Mouse (Mus musculus): ENCODE measurements around the gene Rps9. TPM values are rescaled to one million over a fixed set of nuclear protein-coding genes. Genes with fewer than 3 reads are reported as not detected.
"Not testable (repeated sequence)": the region's sequence is repeated elsewhere in the genome, so short reads cannot be mapped to it uniquely, and the experiment has no call there.

Rps9 gene
- polyA plus RNA-seq, 1 experiment from 2014 or later = 1,366 TPM

- no peaks in the 10 kb centered on the region for H3K27me3 ChIP-seq (ENCODE audit: low read depth, poor library complexity, severe bottlenecking)
- peaks cover 46% of the 10 kb centered on the region for H3K36me3 ChIP-seq
- no peaks in the 10 kb centered on the region for H3K9me3 ChIP-seq (replicated peaks)
- 71% methylated on average over 11 of the region's 11 CpGs for WGBS
- peak overlapping the region; percentile 85 for H3K4me3 ChIP-seq
- no peak overlapping the region for H3K27ac ChIP-seq
- DNase-seq (ENCODE audit: low spot score) = no peak
- H3K4me1 ChIP-seq = peaks cover 11% of the 10 kb centered on the region
These were observed 2.6 kb downstream of the Rps9 start for GRCm38 (mm10) chr7:3706343-3706934.

GRCm38 (mm10) chr7:3707027-3707426 lies 3.2 kb downstream of the Rps9 start:
- WGBS = 70% methylated on average over 4 of the region's 4 CpGs
- H3K27ac ChIP-seq = no peak overlapping the region
- no peaks in the 10 kb centered on the region for H3K27me3 ChIP-seq (ENCODE audit: low read depth, poor library complexity, severe bottlenecking)
- peaks cover 41% of the 10 kb centered on the region for H3K36me3 ChIP-seq
- H3K4me1 ChIP-seq = peaks cover 11% of the 10 kb centered on the region
- H3K9me3 ChIP-seq (replicated peaks) = no peaks in the 10 kb centered on the region
- H3K4me3 ChIP-seq = 0 out of 2 replicates have a peak overlapping the region, but pooled peaks have one; percentile 85
- DNase-seq (ENCODE audit: low spot score) = no peak

DNA sequence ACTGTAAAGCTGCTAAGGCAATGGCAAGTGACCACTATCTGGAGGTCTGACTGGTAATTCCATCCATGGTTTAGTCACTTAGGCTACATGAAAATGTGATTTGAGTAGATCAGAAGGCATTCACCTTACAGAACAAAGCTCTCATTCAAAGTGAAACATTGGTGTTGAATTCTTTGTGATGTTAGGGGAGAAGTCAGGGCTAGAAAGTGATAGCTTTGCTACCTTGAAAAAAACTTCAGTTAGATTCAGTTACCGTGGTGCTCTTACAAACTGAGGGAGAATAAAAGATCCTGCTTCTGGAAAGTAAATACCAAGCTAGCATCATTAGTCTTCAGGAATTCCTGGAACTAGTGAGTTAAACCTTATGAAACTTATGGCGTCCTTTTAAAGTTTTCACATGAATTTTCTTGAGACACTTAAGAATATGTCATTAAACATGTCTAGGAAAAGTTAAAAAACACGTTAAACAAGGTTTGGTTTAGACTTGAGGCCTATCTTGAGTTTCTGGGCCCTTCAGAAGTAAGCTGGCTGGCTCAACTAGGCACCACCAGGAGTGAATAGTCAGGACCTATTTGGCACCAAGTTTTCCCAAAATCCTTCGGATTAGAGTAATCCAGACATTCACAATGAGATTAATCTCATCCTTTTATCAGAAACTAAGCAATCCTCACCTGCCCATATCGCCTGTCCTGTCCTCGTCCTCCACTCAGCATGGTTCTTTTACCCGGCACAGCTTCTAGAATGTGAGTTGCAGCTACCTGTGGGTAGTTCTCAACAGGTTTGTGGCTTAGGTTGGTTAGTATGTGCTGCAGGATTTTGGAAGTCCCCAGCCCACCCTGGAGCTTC lies 4.0 kb downstream of the Rps9 start:
- no peaks in the 10 kb centered on the region for H3K27me3 ChIP-seq (ENCODE audit: low read depth, poor library complexity, severe bottlenecking)
- H3K4me1 ChIP-seq = peaks cover 11% of the 10 kb centered on the region
- DNase-seq (ENCODE audit: low spot score) = peak; percentile 40
- H3K9me3 ChIP-seq (replicated peaks) = no peaks in the 10 kb centered on the region
- 23% methylated on average over 7 of the region's 7 CpGs for WGBS
- H3K4me3 ChIP-seq = no peak overlapping the region
- no peak overlapping the region for H3K27ac ChIP-seq
- peaks cover 41% of the 10 kb centered on the region for H3K36me3 ChIP-seq

DNA sequence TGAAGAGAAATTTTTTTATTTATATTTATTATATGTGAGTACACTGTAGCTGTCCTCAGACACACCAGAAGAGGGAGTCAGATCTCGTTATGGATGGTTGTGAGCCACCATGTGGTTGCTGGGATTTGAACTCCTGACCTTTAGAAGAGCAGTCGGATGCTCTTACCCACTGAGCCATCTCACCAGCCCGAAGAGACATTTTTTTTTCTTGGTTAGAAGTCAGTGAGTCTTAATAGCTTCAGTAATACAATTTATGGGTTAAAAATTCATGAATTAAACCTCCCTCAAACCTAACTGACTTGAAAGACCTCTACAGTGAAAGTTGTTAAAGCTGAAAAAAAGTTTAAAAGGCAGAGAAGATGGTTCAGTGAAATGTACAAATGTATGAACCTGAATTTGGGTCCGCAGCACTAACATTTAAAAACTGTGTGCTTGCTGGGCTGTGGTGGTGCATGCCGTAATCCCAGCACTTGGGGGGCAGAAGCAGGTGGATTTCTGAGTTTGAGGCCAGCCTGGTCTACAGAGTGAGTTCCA lies 4.7 kb downstream of the Rps9 start:
- H3K4me3 ChIP-seq; H3K27me3 ChIP-seq (ENCODE audit: low read depth, poor library complexity, severe bottlenecking); H3K9me3 ChIP-seq (replicated peaks); H3K27ac ChIP-seq; DNase-seq (ENCODE audit: low spot score); H3K4me1 ChIP-seq: not testable (repeated sequence)
- WGBS = 40% methylated on average over 5 of the region's 5 CpGs
- peaks cover 41% of the 10 kb centered on the region for H3K36me3 ChIP-seq

- Histone ChIP-seq H3K27me3 (ENCODE audit: low read depth, poor library complexity, severe bottlenecking) (no peaks in the 10 kb centered on the region), H3K4me3 (no peak overlapping the region), H3K36me3 (peaks cover 41% of the 10 kb centered on the region), H3K4me1 (peaks cover 9% of the 10 kb centered on the region), H3K9me3 (replicated peaks) (no peaks in the 10 kb centered on the region), H3K27ac (no peak overlapping the region)
- WGBS = 81% methylated on average over 1 of the region's 1 CpGs
- no peak for DNase-seq (ENCODE audit: low spot score)
These were observed 5.2 kb downstream of the Rps9 start for GRCm38 (mm10) chr7:3709000-3709399.

DNA sequence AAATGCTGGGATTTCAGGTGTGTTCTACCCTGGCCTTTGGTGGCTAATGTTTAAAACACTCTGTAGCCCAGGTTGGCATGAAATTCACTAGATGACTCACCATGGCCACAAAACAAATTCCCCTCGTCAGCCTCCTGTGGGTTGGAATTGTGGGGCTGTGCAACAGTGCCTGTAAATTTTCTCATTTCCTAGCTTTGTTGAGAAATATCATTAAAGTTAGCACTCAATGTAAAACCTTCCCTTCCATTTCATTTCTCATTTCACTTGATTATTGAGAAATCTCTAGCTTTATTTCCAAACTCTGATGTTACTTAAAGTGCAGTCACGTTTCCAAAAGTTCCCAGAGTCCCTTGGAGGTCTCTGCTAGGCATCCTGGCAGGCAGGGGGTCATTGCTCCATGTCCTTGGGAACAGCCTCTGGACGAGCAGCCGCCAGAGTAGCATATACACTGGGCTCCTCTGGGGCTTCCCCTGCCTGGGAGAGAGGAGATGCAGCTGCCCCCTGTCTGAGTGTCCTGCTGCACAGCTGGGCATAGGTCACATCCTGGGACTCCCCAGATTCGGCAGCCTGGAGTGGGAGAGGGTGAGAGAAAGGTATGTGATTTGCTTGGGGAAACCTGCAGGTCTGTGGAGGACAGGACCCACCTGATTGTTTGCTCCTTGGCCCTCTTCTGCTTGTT lies 8.6 kb downstream of the Rps9 start:
- 55% methylated on average over 5 of the region's 5 CpGs for WGBS
- Histone ChIP-seq H3K4me1 (no peaks in the 10 kb centered on the region), H3K9me3 (replicated peaks) (no peaks in the 10 kb centered on the region), H3K4me3 (no peak overlapping the region), H3K36me3 (peaks cover 8% of the 10 kb centered on the region), H3K27me3 (ENCODE audit: low read depth, poor library complexity, severe bottlenecking) (no peaks in the 10 kb centered on the region), H3K27ac (no peak overlapping the region)
- DNase-seq (ENCODE audit: low spot score) = no peak

- DNase-seq (ENCODE audit: low spot score) = no peak
- no peak overlapping the region for H3K4me3 ChIP-seq
- 70% methylated on average over 1 of the region's 1 CpGs for WGBS
- H3K27ac ChIP-seq = no peak overlapping the region
- no peaks in the 10 kb centered on the region for H3K27me3 ChIP-seq (ENCODE audit: low read depth, poor library complexity, severe bottlenecking)
- H3K4me1 ChIP-seq = no peaks in the 10 kb centered on the region
- no peaks in the 10 kb centered on the region for H3K9me3 ChIP-seq (replicated peaks)
- H3K36me3 ChIP-seq = no peaks in the 10 kb centered on the region
These were observed 11.5 kb downstream of the Rps9 start for GRCm38 (mm10) chr7:3715249-3715648.

- H3K27me3 ChIP-seq (ENCODE audit: low read depth, poor library complexity, severe bottlenecking); H3K27ac ChIP-seq; DNase-seq (ENCODE audit: low spot score); H3K4me3 ChIP-seq; H3K4me1 ChIP-seq; H3K9me3 ChIP-seq (replicated peaks); H3K36me3 ChIP-seq: not testable (repeated sequence)
- whole genome bisulfite sequencing = 33% methylated on average over 1 of the region's 3 CpGs
These were observed 16.5 kb downstream of the Rps9 start, which contains the start of gene Pirb for GRCm38 (mm10) chr7:3720268-3720667. TSS of gene Pirb (minus strand) at chr7:3720391.

- not testable (repeated sequence) for H3K27ac ChIP-seq; H3K27me3 ChIP-seq (ENCODE audit: low read depth, poor library complexity, severe bottlenecking); H3K4me1 ChIP-seq; H3K9me3 ChIP-seq (replicated peaks); H3K4me3 ChIP-seq; DNase-seq (ENCODE audit: low spot score); H3K36me3 ChIP-seq
These were observed 21.7 kb downstream of the Rps9 start for GRCm38 (mm10) chr7:3725459-3725858.

- H3K27ac ChIP-seq; H3K4me3 ChIP-seq; H3K27me3 ChIP-seq (ENCODE audit: low read depth, poor library complexity, severe bottlenecking); H3K36me3 ChIP-seq; H3K9me3 ChIP-seq (replicated peaks); DNase-seq (ENCODE audit: low spot score); H3K4me1 ChIP-seq: not testable (repeated sequence)
- WGBS = no CpG with 5 or more reads among the region's 1 CpGs
These were observed 28.9 kb downstream of the Rps9 start for GRCm38 (mm10) chr7:3732675-3733074.

All from limb, embryonic 10.5 days (tissue).